Mouse (Mus musculus) heart, postnatal 0 days (tissue): ENCODE data around the gene Tlr6.

ENCODE experiments used
- CTCF ChIP-seq: IDR thresholded peaks from 2 replicates; pipeline ENCODE4 v1.5.1; 2016; ENCODE audit warnings: antibody characterized with exemption, control low read depth, low read depth
- EP300 ChIP-seq: IDR thresholded peaks from 2 replicates; pipeline ENCODE4 v1.6.1; 2016; ENCODE audit warnings: antibody characterized with exemption, low read depth

DNA sequence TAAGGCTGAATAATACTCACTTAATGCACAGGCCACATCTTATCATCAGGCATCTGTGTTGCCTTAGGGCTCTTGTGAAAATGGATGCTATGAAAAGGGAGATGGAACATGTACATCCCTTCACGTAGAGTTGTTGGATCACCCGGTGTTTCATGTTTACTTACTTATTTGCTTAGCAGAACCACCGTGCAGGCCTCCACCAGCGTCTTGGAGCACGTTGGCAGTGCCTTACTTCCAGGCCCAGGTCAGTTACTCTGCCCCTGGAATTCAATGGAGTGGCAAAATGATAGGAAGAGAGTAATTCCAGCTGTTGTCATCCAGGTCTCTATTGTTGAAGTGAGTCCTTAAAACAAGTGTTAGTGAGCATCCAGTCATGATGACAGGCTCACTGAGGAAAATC, 52.0 kb downstream of the Tlr6 start:
- no peak for TF ChIP-seq CTCF
- no peak for TF ChIP-seq EP300
